8 mouse cellular contexts compared by ENCODE assay signal in genomic region chr10:123076245-123077023, GRCm38 (mm10). TPM values are rescaled to one million over a fixed set of nuclear protein-coding genes. Genes with fewer than 3 reads are reported as not detected.
DNase-seq lines count a peak whose midpoint lies in the region; ATAC-seq lines count a peak whose summit lies in the region.

TSS of gene Mon2 (minus strand) at chr10:123076505.

- peak; percentile 99 for ATAC-seq in forebrain, embryonic 11.5 days (replicated peaks; ENCODE audit: low FRiP score)
- ATAC-seq in heart, embryonic 16.5 days (replicated peaks; ENCODE audit: extremely low read depth, insufficient read depth, low FRiP score) = peak; percentile 99
- peak; percentile 99 for ATAC-seq in liver, embryonic 15.5 days (ENCODE audit: insufficient read depth)
- peak; percentile 99 for ATAC-seq in neural tube, embryonic 12.5 days (ENCODE audit: low FRiP score, low read depth)

- H3K4me2 ChIP-seq in forebrain, embryonic 11.5 days (ENCODE audit: low read depth, low read length, severe bottlenecking) = peak within 1 kb of the TSS; percentile 75
- H3K4me2 ChIP-seq in heart, embryonic 16.5 days (ENCODE audit: low read depth, low read length) = peak within 1 kb of the TSS; percentile 81
- peak within 1 kb of the TSS; percentile 86 for H3K4me2 ChIP-seq in liver, embryonic 15.5 days
- peak within 1 kb of the TSS; percentile 86 for H3K4me2 ChIP-seq in neural tube, embryonic 12.5 days (replicated peaks)

- no peaks in the 10 kb centered on the region for H3K9me3 ChIP-seq in forebrain, embryonic 11.5 days (ENCODE audit: control insufficient read depth, low read length)
- no peaks in the 10 kb centered on the region for H3K9me3 ChIP-seq in heart, embryonic 16.5 days (replicated peaks; ENCODE audit: control insufficient read depth, low read length)
- H3K9me3 ChIP-seq in liver, embryonic 15.5 days (replicated peaks) = no peaks in the 10 kb centered on the region
- no peaks in the 10 kb centered on the region for H3K9me3 ChIP-seq in neural tube, embryonic 12.5 days

- H3K9ac ChIP-seq in forebrain, embryonic 11.5 days (ENCODE audit: low read length) = peak within 1 kb of the TSS; percentile 82
- H3K9ac ChIP-seq in heart, embryonic 16.5 days (ENCODE audit: low read length) = peak within 1 kb of the TSS; percentile 83
- H3K9ac ChIP-seq in liver, embryonic 15.5 days = peak within 1 kb of the TSS; percentile 87
- H3K9ac ChIP-seq in neural tube, embryonic 12.5 days = peak within 1 kb of the TSS; percentile 97

- under 1% methylated on average over 49 of the region's 58 CpGs for WGBS in forebrain, embryonic 11.5 days
- WGBS in heart, embryonic 16.5 days = under 1% methylated on average over 58 of the region's 58 CpGs
- WGBS in liver, embryonic 15.5 days (ENCODE audit: insufficient replicate concordance) = under 1% methylated on average over 58 of the region's 58 CpGs
- WGBS in neural tube, embryonic 12.5 days = under 1% methylated on average over 58 of the region's 58 CpGs

- no peaks in the 10 kb centered on the region for H3K36me3 ChIP-seq in forebrain, embryonic 11.5 days (ENCODE audit: control insufficient read depth, insufficient read depth, low read length)
- peaks cover 6% of the 10 kb centered on the region for H3K36me3 ChIP-seq in heart, embryonic 16.5 days (ENCODE audit: control insufficient read depth, insufficient read depth)
- H3K36me3 ChIP-seq in liver, embryonic 15.5 days (replicated peaks) = no peaks in the 10 kb centered on the region
- peaks cover 10% of the 10 kb centered on the region for H3K36me3 ChIP-seq in neural tube, embryonic 12.5 days

- peak within 1 kb of the TSS; percentile 96 for H3K4me3 ChIP-seq in forebrain, embryonic 11.5 days (ENCODE audit: low read depth, low read length)
- H3K4me3 ChIP-seq in heart, embryonic 16.5 days (ENCODE audit: low read length) = peak within 1 kb of the TSS; percentile 70
- H3K4me3 ChIP-seq in liver, embryonic 15.5 days (replicated peaks) = peak within 1 kb of the TSS; percentile 96
- H3K4me3 ChIP-seq in neural tube, embryonic 12.5 days = peak within 1 kb of the TSS; percentile 98

- 0 out of 2 replicates have a peak within 1 kb of the TSS, but pooled peaks have one; percentile 31 for H3K27ac ChIP-seq in forebrain, embryonic 11.5 days (ENCODE audit: low read depth, low read length)
- H3K27ac ChIP-seq in heart, embryonic 16.5 days (ENCODE audit: low read length) = peak within 1 kb of the TSS; percentile 75
- H3K27ac ChIP-seq in liver, embryonic 15.5 days (replicated peaks) = peak within 1 kb of the TSS; percentile 83
- H3K27ac ChIP-seq in neural tube, embryonic 12.5 days = peak within 1 kb of the TSS; percentile 42; the same call in 1 of the 2 replicates

- no peaks in the 10 kb centered on the region for H3K27me3 ChIP-seq in forebrain, embryonic 11.5 days (ENCODE audit: control insufficient read depth, insufficient read depth, low read length)
- no peaks in the 10 kb centered on the region for H3K27me3 ChIP-seq in heart, embryonic 16.5 days (ENCODE audit: control insufficient read depth, insufficient read depth, low read length)
- H3K27me3 ChIP-seq in liver, embryonic 15.5 days = no peaks in the 10 kb centered on the region
- no peaks in the 10 kb centered on the region for H3K27me3 ChIP-seq in neural tube, embryonic 12.5 days (replicated peaks)

- DNase-seq in CD8-positive naive resting alpha-beta T cell, adult 2 months (ENCODE audit: low read depth in 2 of 2, low spot score in 2 of 2) = peak; percentile 92 to 93
- peak; percentile 92 for DNase-seq in c-Kit-positive CD71-negative TER-119-negative erythroid progenitor cells, embryonic 14.5 days (ENCODE audit: low read depth)
- peak; percentile 97 for DNase-seq in forebrain, embryonic 11.5 days (ENCODE audit: low spot score)
- DNase-seq in kidney, postnatal 36 days = peak; percentile 98 to 100
- peak; percentile 93 for DNase-seq in telencephalon, adult 2 months (ENCODE audit: low read depth, low spot score)

- H3K4me1 ChIP-seq in forebrain, embryonic 11.5 days (replicated peaks; ENCODE audit: control insufficient read depth, insufficient read depth, low read length) = peaks cover 3% of the 10 kb centered on the region; the same call in 1 of the 2 replicates
- peaks cover 19% of the 10 kb centered on the region for H3K4me1 ChIP-seq in heart, embryonic 16.5 days (ENCODE audit: control insufficient read depth, insufficient read depth, low read length)
- H3K4me1 ChIP-seq in liver, embryonic 15.5 days (replicated peaks) = peaks cover 33% of the 10 kb centered on the region
- H3K4me1 ChIP-seq in neural tube, embryonic 12.5 days = peaks cover 9% of the 10 kb centered on the region

RNA-seq across cellular contexts. Expression of gene Mon2, which starts in this region (rescaled TPM):
- 28.6 and 35.1 TPM in 2 replicates for polyA plus RNA-seq in forebrain, embryonic 11.5 days (2014; fragmentation: Nextera tagmentation; extraction: Ambion mirVana)
- polyA plus RNA-seq in heart, embryonic 16.5 days (2015; fragmentation: Nextera tagmentation; extraction: Ambion mirVana) = 14.6 and 17.6 TPM in 2 replicates
- 8.1 and 9.3 TPM in 2 replicates for polyA plus RNA-seq in liver, embryonic 15.5 days (2015; fragmentation: Nextera tagmentation; extraction: Ambion mirVana)
- polyA plus RNA-seq in neural tube, embryonic 12.5 days (2016; fragmentation: Nextera tagmentation; extraction: Ambion mirVana) = 38.9 and 40.4 TPM in 2 replicates

Comparison
In these comparisons a context has a peak if more than half of its experiments do, and no peak if none do; other contexts are left out.
1. Peak in every context shown above with its lines: DNase-seq, ATAC-seq, H3K4me3 ChIP-seq and H3K27ac ChIP-seq.
2. H3K27ac ChIP-seq: peak in every context shown above with its lines; median percentile 83 in liver, embryonic 15.5 days; 75 in heart, embryonic 16.5 days; 42 in neural tube, embryonic 12.5 days; 31 in forebrain, embryonic 11.5 days.